Mouse (Mus musculus) urinary bladder, postnatal 4 days (tissue): ENCODE results near the gene Fgfr2.
A peak's percentile ranks its signal among the peaks of the same experiment; 100 is the strongest.

ENCODE experiments used
- DNase-seq, 2 experiments: peaks; one replicate each; pipeline ENCODE4 v3.0.0; 2021 to 2022; ENCODE audit warnings: low spot score in 2 of 2

Gene Fgfr2

GRCm38 (mm10) chr7:133085408-133085807, 37.7 kb downstream of the Fgfr2 start:
- DNase-seq = no peak

GRCm38 (mm10) chr7:133083936-133084614, 39.1 kb downstream of the Fgfr2 start:
- no peak for DNase-seq

GRCm38 (mm10) chr7:133078929-133079328, 44.2 kb downstream of the Fgfr2 start:
- no peak for DNase-seq

- DNase-seq = no peak
Observed at GRCm38 (mm10) chr7:133074462-133075133, 48.6 kb downstream of the Fgfr2 start.

- no peak for DNase-seq
Observed at GRCm38 (mm10) chr7:133073147-133073651, 50.0 kb downstream of the Fgfr2 start.

- DNase-seq = no peak
Observed at GRCm38 (mm10) chr7:133072535-133072934, 50.6 kb downstream of the Fgfr2 start.

- DNase-seq = no peak
Observed at GRCm38 (mm10) chr7:133067321-133067841, 55.8 kb downstream of the Fgfr2 start.

- DNase-seq = no peak
Observed at GRCm38 (mm10) chr7:133066776-133067175, 56.4 kb downstream of the Fgfr2 start.

GRCm38 (mm10) chr7:133062055-133062454, 61.1 kb downstream of the Fgfr2 start:
- no peak for DNase-seq

- DNase-seq = no peak
Observed at GRCm38 (mm10) chr7:133060170-133060569, 63.0 kb downstream of the Fgfr2 start.

GRCm38 (mm10) chr7:133059517-133060104, 63.5 kb downstream of the Fgfr2 start:
- DNase-seq = no peak

GRCm38 (mm10) chr7:133059150-133059509, 64.0 kb downstream of the Fgfr2 start:
- DNase-seq = no peak

- no peak for DNase-seq
Observed at GRCm38 (mm10) chr7:133058496-133059149, 64.5 kb downstream of the Fgfr2 start.

- DNase-seq = no peak
Observed at GRCm38 (mm10) chr7:133056924-133057323, 66.2 kb downstream of the Fgfr2 start.

- DNase-seq = no peak
Observed at GRCm38 (mm10) chr7:133054486-133054885, 68.7 kb downstream of the Fgfr2 start.

GRCm38 (mm10) chr7:133053757-133054156, 69.4 kb downstream of the Fgfr2 start:
- no peak for DNase-seq

GRCm38 (mm10) chr7:133052819-133053218, 70.3 kb downstream of the Fgfr2 start:
- no peak for DNase-seq

- DNase-seq = no peak
Observed at GRCm38 (mm10) chr7:133050681-133051080, 72.5 kb downstream of the Fgfr2 start.

GRCm38 (mm10) chr7:133048085-133048630, 75.0 kb downstream of the Fgfr2 start:
- no peak for DNase-seq

- DNase-seq = no peak
Observed at GRCm38 (mm10) chr7:133047287-133047686, 75.9 kb downstream of the Fgfr2 start.

- DNase-seq = no peak
Observed at GRCm38 (mm10) chr7:133044721-133045120, 78.4 kb downstream of the Fgfr2 start.

GRCm38 (mm10) chr7:133041784-133042183, 81.4 kb downstream of the Fgfr2 start:
- peak in 1 of 2 experiments; percentile 29 for DNase-seq
